Mouse (Mus musculus): ENCODE measurements around the gene Rnf227. TPM values are rescaled to one million over a fixed set of nuclear protein-coding genes. Genes with fewer than 3 reads are reported as not detected.
A peak's percentile ranks its signal among the peaks of the same experiment; 100 is the strongest.

Gene Rnf227
- 190 and 225 TPM in 2 replicates for total RNA-seq (2014; rRNA removed)
- 200 and 231 TPM in 2 replicates for polyA plus RNA-seq (2015; fragmentation: Nextera tagmentation; extraction: Ambion mirVana)

DNA sequence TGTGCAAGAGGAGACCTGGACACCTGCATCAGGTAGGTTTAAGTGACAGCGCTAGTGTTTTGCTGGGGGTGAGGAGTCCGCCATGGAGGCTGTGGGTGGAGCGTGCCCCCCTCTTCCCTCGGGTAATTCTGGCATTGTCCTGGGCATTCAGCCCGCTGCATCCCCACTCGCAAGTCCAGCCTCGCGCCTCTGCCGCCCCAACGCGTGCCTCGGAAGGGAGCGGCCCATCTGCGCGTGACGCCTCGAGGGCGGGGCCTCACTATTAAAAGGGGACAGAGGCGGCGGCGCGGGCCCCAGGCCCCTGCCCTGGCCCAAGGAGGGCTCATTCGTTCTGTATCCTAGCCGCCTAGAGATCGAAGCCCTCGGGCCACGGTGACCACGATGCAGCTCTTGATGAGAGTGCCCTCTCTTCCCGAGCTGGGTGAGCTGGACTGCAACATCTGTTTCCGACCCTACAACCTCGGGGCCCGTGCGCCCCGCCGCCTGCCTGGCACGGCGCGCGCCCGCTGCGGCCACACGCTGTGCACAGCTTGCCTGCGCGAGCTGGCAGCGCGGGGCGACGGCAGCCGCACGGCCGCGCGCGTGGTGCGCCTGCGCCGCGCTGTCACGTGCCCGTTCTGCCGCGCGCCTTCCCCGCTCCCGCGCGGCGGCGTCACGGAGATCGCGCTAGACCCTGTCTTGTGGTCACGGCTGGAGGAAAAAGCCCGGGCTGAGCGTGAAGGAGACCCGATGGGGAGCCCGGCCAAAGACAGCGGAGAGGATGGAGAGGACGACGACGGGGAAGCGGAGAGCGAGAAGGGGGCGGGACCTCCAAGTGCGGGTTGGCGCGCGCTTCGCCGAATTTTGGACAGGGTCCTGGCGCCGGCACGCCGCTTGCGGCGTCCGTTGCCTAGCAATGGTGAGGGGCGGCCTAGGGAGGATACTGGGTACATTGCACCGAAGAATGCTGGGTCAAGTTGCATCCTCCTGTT lies at the start of gene Rnf227:
Rnf227 (plus strand) TSS at position 301 of the 971 bp plus-strand sequence.
- peak within 1 kb of the TSS; percentile 95 for H3K4me2 ChIP-seq (ENCODE audit: low read depth)
- H3K9ac ChIP-seq = peak within 1 kb of the TSS; percentile 83
- 4% methylated on average over 98 of the region's 99 CpGs for WGBS
- ATAC-seq (peak; percentile 94), DNase-seq (peak; percentile 95)
- peaks cover 23% of the 10 kb centered on the region for H3K36me3 ChIP-seq (ENCODE audit: insufficient read depth)
- H3K27me3 ChIP-seq (ENCODE audit: insufficient read depth, low read length) = no peaks in the 10 kb centered on the region
- peaks cover 7% of the 10 kb centered on the region; the same call in 1 of the 2 replicates for H3K4me1 ChIP-seq (ENCODE audit: insufficient read depth)
- TF ChIP-seq CTCF (IDR thresholded peaks at IDR 0.05; ENCODE audit: low read depth) = 0 out of 2 replicates have a peak, but pooled peaks have one; percentile 9
- peak within 1 kb of the TSS; percentile 94 for H3K27ac ChIP-seq (ENCODE audit: low read depth, low read length)
- peak within 1 kb of the TSS; percentile 75 for H3K4me3 ChIP-seq (ENCODE audit: low read depth, low read length)
- no peaks in the 10 kb centered on the region for H3K9me3 ChIP-seq (ENCODE audit: low read length)

DNA sequence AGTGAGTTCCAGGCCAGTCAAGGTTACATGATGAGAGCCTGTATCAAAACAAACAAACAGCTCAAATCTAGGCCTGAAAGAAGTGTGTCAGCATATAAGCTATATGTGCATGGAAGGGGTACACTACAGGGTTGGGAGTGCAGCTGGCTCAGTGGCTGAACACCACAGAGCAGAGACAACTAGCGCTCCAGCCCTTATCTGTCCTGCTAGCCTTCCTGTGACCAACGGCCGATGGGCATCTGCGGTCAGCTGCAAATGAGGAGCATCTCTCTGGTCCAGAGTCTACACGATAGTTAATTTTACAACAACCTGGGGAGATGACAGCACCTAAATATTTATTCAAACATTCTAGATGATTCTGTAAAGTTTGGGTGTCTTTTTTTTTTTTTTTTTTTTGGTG lies 49.1 kb upstream of the Rnf227 start:
- no peak for TF ChIP-seq CTCF (IDR thresholded peaks at IDR 0.05; ENCODE audit: low read depth)
- Histone ChIP-seq H3K9ac (no peak overlapping the region), H3K4me1 (ENCODE audit: insufficient read depth) (no peaks in the 10 kb centered on the region), H3K4me3 (ENCODE audit: low read depth, low read length) (no peak overlapping the region), H3K9me3 (ENCODE audit: low read length) (no peaks in the 10 kb centered on the region), H3K27me3 (ENCODE audit: insufficient read depth, low read length) (no peaks in the 10 kb centered on the region), H3K4me2 (ENCODE audit: low read depth) (no peak overlapping the region), H3K36me3 (ENCODE audit: insufficient read depth) (no peaks in the 10 kb centered on the region), H3K27ac (ENCODE audit: low read depth, low read length) (no peak overlapping the region)
- WGBS = 94% methylated on average over 5 of the region's 5 CpGs
- ATAC-seq (no peak), DNase-seq (no peak)

DNA sequence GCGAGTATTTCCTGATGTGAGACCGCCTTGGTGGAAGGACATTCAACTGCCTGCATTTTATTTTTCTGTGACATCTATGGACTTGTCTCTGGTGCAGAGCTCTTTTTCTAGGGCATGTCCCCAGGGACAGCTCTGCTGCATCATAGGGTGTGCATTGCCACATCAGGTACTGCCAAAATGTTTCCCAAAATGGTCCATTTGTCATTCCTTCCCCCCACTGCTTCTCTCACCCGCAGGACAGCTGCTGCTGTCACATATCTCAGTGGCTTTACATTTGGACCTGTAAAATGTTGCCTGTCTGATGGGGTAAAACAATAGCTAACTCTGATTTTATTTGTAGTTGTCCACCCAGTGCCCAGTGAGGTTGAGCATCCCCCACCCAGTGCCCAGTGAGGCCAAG lies 45.0 kb upstream of the Rnf227 start:
- WGBS = 88% methylated on average over 3 of the region's 3 CpGs

DNA sequence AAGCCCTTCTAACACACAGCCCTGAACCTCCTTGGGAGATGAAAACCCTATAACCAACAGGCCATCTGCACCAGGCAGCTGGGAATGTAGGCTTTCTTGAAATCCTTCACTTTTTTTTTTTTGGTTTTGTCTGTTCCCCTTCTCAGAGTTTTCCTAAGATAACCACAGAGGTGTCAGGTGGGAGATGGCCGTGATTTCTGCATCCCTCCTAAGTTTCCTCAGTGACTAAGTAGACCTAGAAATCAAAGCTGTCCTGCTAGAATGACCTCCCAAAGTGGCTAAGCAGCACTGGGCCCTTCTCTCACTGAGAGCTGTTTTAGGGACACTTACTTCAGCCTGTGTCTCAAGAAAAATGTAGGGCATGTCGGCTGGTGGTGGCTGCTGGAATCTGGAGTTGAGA lies 42.5 kb upstream of the Rnf227 start:
- no peak for ATAC-seq
- DNase-seq = no peak
- TF ChIP-seq CTCF (IDR thresholded peaks at IDR 0.05; ENCODE audit: low read depth) = no peak
- Histone ChIP-seq H3K4me3 (ENCODE audit: low read depth, low read length) (no peak overlapping the region), H3K27ac (ENCODE audit: low read depth, low read length) (no peak overlapping the region), H3K4me1 (ENCODE audit: insufficient read depth) (no peaks in the 10 kb centered on the region), H3K27me3 (ENCODE audit: insufficient read depth, low read length) (no peaks in the 10 kb centered on the region), H3K9ac (no peak overlapping the region), H3K4me2 (ENCODE audit: low read depth) (no peak overlapping the region), H3K36me3 (ENCODE audit: insufficient read depth) (peaks cover 39% of the 10 kb centered on the region), H3K9me3 (ENCODE audit: low read length) (no peaks in the 10 kb centered on the region)
- WGBS = 86% methylated on average over 2 of the region's 2 CpGs

More for the DNA sequence above, 45.0 kb upstream of the Rnf227 start:
- H3K36me3 ChIP-seq (ENCODE audit: insufficient read depth) = peaks cover 23% of the 10 kb centered on the region
- no peak for ATAC-seq
- H3K27me3 ChIP-seq (ENCODE audit: insufficient read depth, low read length) = no peaks in the 10 kb centered on the region
- H3K4me1 ChIP-seq (ENCODE audit: insufficient read depth) = no peaks in the 10 kb centered on the region
- no peak for TF ChIP-seq CTCF (IDR thresholded peaks at IDR 0.05; ENCODE audit: low read depth)
- no peak overlapping the region for H3K4me2 ChIP-seq (ENCODE audit: low read depth)
- no peak overlapping the region for H3K9ac ChIP-seq
- DNase-seq = no peak
- no peak overlapping the region for H3K27ac ChIP-seq (ENCODE audit: low read depth, low read length)
- no peak overlapping the region for H3K4me3 ChIP-seq (ENCODE audit: low read depth, low read length)
- no peaks in the 10 kb centered on the region for H3K9me3 ChIP-seq (ENCODE audit: low read length)

DNA sequence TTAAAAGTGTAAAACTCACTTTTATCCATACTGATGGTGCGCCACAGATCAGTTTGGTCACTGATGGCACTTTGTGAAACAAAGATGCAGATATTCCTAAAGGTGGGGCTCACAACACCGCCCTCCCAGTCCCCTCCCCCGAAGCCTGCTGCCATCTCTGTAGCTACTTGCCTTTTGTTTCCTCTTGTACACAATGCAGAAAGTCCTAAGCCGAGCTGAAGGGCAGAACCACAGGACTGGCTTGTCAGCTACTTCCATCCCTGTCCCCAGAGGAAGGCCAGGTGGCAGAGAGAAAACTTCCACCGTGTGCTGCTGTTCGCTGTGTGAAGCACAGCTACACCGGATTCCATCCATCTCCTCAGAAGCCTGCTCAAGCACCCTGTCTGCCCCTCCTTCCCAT lies 42.0 kb upstream of the Rnf227 start:
- H3K9me3 ChIP-seq (ENCODE audit: low read length) = no peaks in the 10 kb centered on the region
- H3K4me1 ChIP-seq (ENCODE audit: insufficient read depth) = no peaks in the 10 kb centered on the region
- H3K9ac ChIP-seq = no peak overlapping the region
- no peak for TF ChIP-seq CTCF (IDR thresholded peaks at IDR 0.05; ENCODE audit: low read depth)
- no peak for DNase-seq
- H3K36me3 ChIP-seq (ENCODE audit: insufficient read depth) = peaks cover 43% of the 10 kb centered on the region
- H3K4me3 ChIP-seq (ENCODE audit: low read depth, low read length) = no peak overlapping the region
- 68% methylated on average over 7 of the region's 7 CpGs for WGBS
- no peaks in the 10 kb centered on the region for H3K27me3 ChIP-seq (ENCODE audit: insufficient read depth, low read length)
- H3K4me2 ChIP-seq (ENCODE audit: low read depth) = no peak overlapping the region
- H3K27ac ChIP-seq (ENCODE audit: low read depth, low read length) = no peak overlapping the region
- ATAC-seq = no peak

DNA sequence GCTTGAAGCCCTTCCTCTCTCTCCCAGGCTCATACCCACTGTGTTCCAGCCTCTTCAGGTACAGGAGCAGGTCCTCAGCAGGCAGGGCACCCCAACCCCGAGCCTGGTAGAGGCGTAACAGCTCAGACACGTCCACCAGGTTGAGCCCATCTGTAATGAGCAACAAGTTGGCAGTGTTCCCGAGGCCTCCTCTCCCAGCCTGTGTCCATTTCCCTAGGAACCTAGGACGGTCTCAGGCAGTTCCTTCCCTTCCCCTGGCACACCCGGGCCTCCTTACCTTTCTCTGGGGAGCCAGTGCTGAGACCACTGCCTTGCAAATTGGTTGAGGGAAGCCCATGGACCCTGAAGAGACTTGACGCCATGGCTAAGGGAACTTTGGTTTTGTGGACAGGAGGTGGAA lies 37.4 kb upstream of the Rnf227 start:
- no peak overlapping the region for H3K27ac ChIP-seq (ENCODE audit: low read depth, low read length)
- 72% methylated on average over 7 of the region's 7 CpGs for WGBS
- H3K4me1 ChIP-seq (ENCODE audit: insufficient read depth) = no peaks in the 10 kb centered on the region
- H3K9me3 ChIP-seq (ENCODE audit: low read length) = no peaks in the 10 kb centered on the region
- no peak overlapping the region for H3K9ac ChIP-seq
- H3K36me3 ChIP-seq (ENCODE audit: insufficient read depth) = peaks cover 71% of the 10 kb centered on the region
- no peaks in the 10 kb centered on the region for H3K27me3 ChIP-seq (ENCODE audit: insufficient read depth, low read length)
- H3K4me2 ChIP-seq (ENCODE audit: low read depth) = no peak overlapping the region
- no peak for TF ChIP-seq CTCF (IDR thresholded peaks at IDR 0.05; ENCODE audit: low read depth)
- no peak for DNase-seq
- H3K4me3 ChIP-seq (ENCODE audit: low read depth, low read length) = no peak overlapping the region
- ATAC-seq = no peak

DNA sequence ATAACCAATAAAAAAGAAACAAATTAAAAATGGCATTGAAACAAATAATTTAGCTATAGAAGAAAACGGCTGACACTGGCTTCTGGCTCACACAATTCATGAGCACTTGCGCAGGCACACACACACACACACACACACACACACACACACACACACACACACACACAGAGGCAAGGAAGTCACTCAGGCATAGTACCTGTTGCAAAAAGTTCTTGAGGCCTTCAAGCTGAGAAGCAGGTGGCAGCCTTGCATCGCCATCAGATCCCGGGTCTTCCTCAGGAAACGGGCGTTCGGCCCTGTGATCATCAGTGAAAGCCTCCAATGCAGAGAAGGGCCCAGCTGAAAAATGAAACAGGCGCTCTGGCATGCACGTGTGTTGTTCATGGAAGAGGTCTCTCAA lies 35.0 kb upstream of the Rnf227 start:
- WGBS = 92% methylated on average over 9 of the region's 9 CpGs

More for the DNA sequence above, 35.0 kb upstream of the Rnf227 start:
- no peak overlapping the region for H3K4me3 ChIP-seq (ENCODE audit: low read depth, low read length)
- H3K27ac ChIP-seq (ENCODE audit: low read depth, low read length) = no peak overlapping the region
- H3K4me1 ChIP-seq (ENCODE audit: insufficient read depth) = no peaks in the 10 kb centered on the region
- peaks cover 76% of the 10 kb centered on the region for H3K36me3 ChIP-seq (ENCODE audit: insufficient read depth)
- H3K9ac ChIP-seq = no peak overlapping the region
- H3K9me3 ChIP-seq (ENCODE audit: low read length) = no peaks in the 10 kb centered on the region
- ATAC-seq = no peak
- H3K27me3 ChIP-seq (ENCODE audit: insufficient read depth, low read length) = no peaks in the 10 kb centered on the region
- H3K4me2 ChIP-seq (ENCODE audit: low read depth) = no peak overlapping the region
- TF ChIP-seq CTCF (IDR thresholded peaks at IDR 0.05; ENCODE audit: low read depth) = no peak
- no peak for DNase-seq

Measured in forebrain, postnatal 0 days (tissue).